Mouse (Mus musculus) embryonic facial prominence, embryonic 14.5 days (tissue): ENCODE measurements around the gene Prkch. TPM values are rescaled to one million over a fixed set of nuclear protein-coding genes. Genes with fewer than 3 reads are reported as not detected.

Source experiments
- ATAC-seq: fragments of 200-750 bp; cut with Nextera tagmentation; 2 replicates; pipeline ENCODE4 v1.8.0; 2017; ENCODE audit warnings: low read depth, moderate number of reproducible peaks, moderate TSS enrichment
- DNase-seq: peaks from one replicate; pipeline ENCODE4 v3.0.0-alpha.2; 2015; ENCODE audit warnings: low spot score
- H3K27ac ChIP-seq: fragments of 300-500 bp; sonication (generic); replicated peaks from 2 replicates; pipeline ENCODE4 v1.5.1; 2014; ENCODE audit warnings: low read depth, mild to moderate bottlenecking, low read length, moderate library complexity
- H3K27me3 ChIP-seq: fragments of 300-500 bp; sonication (generic); replicated peaks from 2 replicates; pipeline ENCODE4 v1.6.1; 2014; ENCODE audit warnings: low read length; ENCODE audit not compliant: control insufficient read depth, insufficient read depth
- H3K36me3 ChIP-seq: fragments of 300-500 bp; sonication (generic); 2 replicates; pipeline ENCODE4 v1.6.1; 2014; ENCODE audit warnings: low read length, mixed read lengths; ENCODE audit not compliant: control insufficient read depth, insufficient read depth
- H3K4me1 ChIP-seq: fragments of 300-500 bp; sonication (generic); 2 replicates; pipeline ENCODE4 v1.6.1; 2014; ENCODE audit warnings: antibody characterized with exemption, low read length; ENCODE audit not compliant: control insufficient read depth, insufficient read depth
- H3K4me2 ChIP-seq: fragments of 300-500 bp; sonication (generic); 2 replicates; pipeline ENCODE4 v1.6.1; 2014; ENCODE audit warnings: low read depth, mild to moderate bottlenecking, low read length, moderate library complexity, mixed read lengths
- H3K4me3 ChIP-seq: fragments of 300-500 bp; sonication (generic); 2 replicates; pipeline ENCODE4 v1.5.1; 2014; ENCODE audit warnings: low read depth, mild to moderate bottlenecking, low read length
- H3K9ac ChIP-seq: fragments of 300-500 bp; sonication (generic); 2 replicates; pipeline ENCODE4 v1.6.1; 2014; ENCODE audit warnings: low read depth, mild to moderate bottlenecking, low read length, moderate library complexity, mixed read lengths
- H3K9me3 ChIP-seq: fragments of 300-500 bp; sonication (generic); 2 replicates; pipeline ENCODE4 v1.6.1; 2016; ENCODE audit warnings: low read length; ENCODE audit not compliant: control insufficient read depth
- WGBS: fragments of 180-500 bp; shearing (Covaris S2); extraction: QIAGEN DNeasy Blood & Tissue Kit; methylation state at CpG from one replicate; pipeline ENCODE4 v1.1.7; 2014; 5-methylcytosine and 5-hydroxymethylcytosine counted together
- polyA plus RNA-seq: library from polyadenylated mRNA; unstranded; fragments of >200 nt; fragmentation: Nextera tagmentation; extraction: Ambion mirVana; gene quantifications from 2 replicates; pipeline ENCODE4 v1.2.1, GENCODE M21; 2014

The Prkch gene
- polyA plus RNA-seq, 1 experiment from 2014 or later: 13.6 TPM

DNA sequence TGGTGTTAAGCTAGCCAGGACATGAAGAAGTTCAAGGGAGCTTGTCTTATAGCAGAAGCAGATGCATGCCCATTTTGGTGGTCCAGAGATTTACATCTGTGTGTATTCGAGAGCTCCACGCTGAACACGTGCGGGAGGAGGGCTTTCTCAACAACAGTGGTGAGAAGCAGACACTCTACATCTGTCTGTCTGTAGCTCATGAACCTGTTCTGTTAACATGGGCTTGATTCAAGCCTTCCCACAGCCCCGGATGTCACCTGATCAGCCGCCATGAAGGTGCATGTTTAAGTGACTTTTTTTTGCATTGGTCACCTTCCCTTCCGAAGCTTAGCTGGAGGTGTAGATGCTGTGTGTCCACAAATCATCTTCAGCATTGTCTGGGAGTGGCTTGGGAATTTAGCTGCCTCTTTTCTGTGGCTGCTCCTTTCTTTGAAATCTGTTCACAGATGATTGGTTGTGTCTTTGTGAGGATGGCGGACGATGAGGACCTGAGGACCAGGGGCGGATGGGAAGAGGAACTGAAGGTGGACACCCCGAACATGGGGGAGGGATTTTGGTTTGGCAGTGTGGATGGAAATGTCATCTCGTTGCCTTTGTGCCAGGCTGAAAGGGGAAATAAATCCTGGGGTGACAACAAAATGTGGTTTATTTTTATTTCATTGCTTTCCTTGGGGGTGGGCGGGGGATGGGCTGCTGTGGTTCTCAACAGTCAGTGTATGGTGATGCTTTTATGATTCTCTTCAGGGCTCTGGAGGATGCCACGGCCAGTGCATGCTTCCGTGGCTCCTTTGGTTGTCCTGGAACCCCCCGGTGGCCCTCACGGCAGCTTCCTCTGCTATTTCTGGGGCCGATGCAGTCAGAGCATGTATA lies 25.3 kb downstream of the Prkch start:
- Histone ChIP-seq H3K4me3 (no peak overlapping the region), H3K36me3 (no peaks in the 10 kb centered on the region), H3K4me1 (peaks cover 4% of the 10 kb centered on the region; the same call in 1 of the 2 replicates), H3K27me3 (no peaks in the 10 kb centered on the region), H3K9ac (no peak overlapping the region), H3K9me3 (no peaks in the 10 kb centered on the region), H3K4me2 (no peak overlapping the region), H3K27ac (no peak overlapping the region)
- DNase-seq (no peak), ATAC-seq (no peak)
- WGBS: 82% methylated on average over 18 of the region's 18 CpGs

GRCm38 (mm10) chr12:73610831-73611370 lies 26.3 kb downstream of the Prkch start:
- Histone ChIP-seq H3K9me3 (no peaks in the 10 kb centered on the region), H3K4me2 (no peak overlapping the region), H3K4me1 (peaks cover 4% of the 10 kb centered on the region; the same call in 1 of the 2 replicates), H3K4me3 (no peak overlapping the region), H3K9ac (no peak overlapping the region), H3K36me3 (no peaks in the 10 kb centered on the region), H3K27ac (no peak overlapping the region), H3K27me3 (no peaks in the 10 kb centered on the region)
- 76% methylated on average over 8 of the region's 8 CpGs for WGBS
- no peak for DNase-seq
- no peak for ATAC-seq

GRCm38 (mm10) chr12:73611741-73612140 lies 27.1 kb downstream of the Prkch start:
- Histone ChIP-seq H3K9ac (no peak overlapping the region), H3K4me1 (peaks cover 4% of the 10 kb centered on the region; the same call in 1 of the 2 replicates), H3K36me3 (no peaks in the 10 kb centered on the region), H3K4me2 (no peak overlapping the region), H3K27me3 (no peaks in the 10 kb centered on the region), H3K27ac (no peak overlapping the region), H3K9me3 (no peaks in the 10 kb centered on the region), H3K4me3 (no peak overlapping the region)
- ATAC-seq (no peak), DNase-seq (no peak)
- WGBS: 63% methylated on average over 3 of the region's 3 CpGs

- no peak overlapping the region for H3K9ac ChIP-seq
- H3K27ac ChIP-seq: no peak overlapping the region
- no peaks in the 10 kb centered on the region for H3K27me3 ChIP-seq
- 69% methylated on average over 6 of the region's 6 CpGs for WGBS
- H3K36me3 ChIP-seq: no peaks in the 10 kb centered on the region
- H3K4me2 ChIP-seq: no peak overlapping the region
- no peak for DNase-seq
- H3K9me3 ChIP-seq: no peaks in the 10 kb centered on the region
- no peak overlapping the region for H3K4me3 ChIP-seq
- ATAC-seq: no peak
- no peaks in the 10 kb centered on the region for H3K4me1 ChIP-seq
These were observed 28.6 kb downstream of the Prkch start for GRCm38 (mm10) chr12:73613183-73613582.

DNA sequence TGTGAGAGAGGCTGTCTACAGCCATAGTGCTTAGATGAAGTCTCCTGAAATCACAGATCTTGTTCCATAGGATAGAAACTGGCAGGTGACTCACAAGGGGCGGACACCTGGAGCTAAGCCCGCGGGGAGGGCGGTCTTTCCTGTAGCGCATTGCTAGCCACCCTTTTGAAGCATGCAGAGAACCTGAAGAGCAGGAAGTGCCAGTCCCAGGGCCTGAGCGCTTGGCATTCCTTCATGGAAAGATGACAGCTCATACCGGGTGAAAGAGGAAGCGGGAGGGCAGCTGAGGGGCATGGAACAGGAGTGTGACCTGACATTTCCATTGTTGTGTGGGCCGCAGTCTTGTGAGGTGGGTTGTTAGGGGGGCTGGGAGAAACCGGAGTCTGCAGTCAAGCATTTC lies 33.1 kb downstream of the Prkch start:
- H3K9ac ChIP-seq: no peak overlapping the region
- H3K4me3 ChIP-seq: no peak overlapping the region
- no peak overlapping the region for H3K4me2 ChIP-seq
- 37% methylated on average over 10 of the region's 10 CpGs for WGBS
- no peaks in the 10 kb centered on the region for H3K27me3 ChIP-seq
- H3K27ac ChIP-seq: no peak overlapping the region
- ATAC-seq: peak; percentile 91
- no peaks in the 10 kb centered on the region for H3K9me3 ChIP-seq
- no peaks in the 10 kb centered on the region for H3K36me3 ChIP-seq
- peak; percentile 89 for DNase-seq
- H3K4me1 ChIP-seq: no peaks in the 10 kb centered on the region; the same call in 1 of the 2 replicates

- Histone ChIP-seq H3K9me3 (no peaks in the 10 kb centered on the region), H3K27me3 (no peaks in the 10 kb centered on the region), H3K4me1 (0 out of 2 replicates have a peak, but pooled peaks cover 1% of the 10 kb centered on the region), H3K27ac (no peak overlapping the region), H3K4me2 (no peak overlapping the region), H3K9ac (no peak overlapping the region), H3K4me3 (no peak overlapping the region), H3K36me3 (no peaks in the 10 kb centered on the region)
- no peak for DNase-seq
- WGBS: 88% methylated on average over 6 of the region's 6 CpGs
- ATAC-seq: no peak
These were observed 40.9 kb downstream of the Prkch start for GRCm38 (mm10) chr12:73625277-73626032.

GRCm38 (mm10) chr12:73627902-73628301 lies 43.3 kb downstream of the Prkch start:
- Histone ChIP-seq H3K27ac (no peak overlapping the region), H3K36me3 (no peaks in the 10 kb centered on the region), H3K4me3 (no peak overlapping the region), H3K9ac (no peak overlapping the region), H3K4me1 (peaks cover 16% of the 10 kb centered on the region), H3K9me3 (no peaks in the 10 kb centered on the region), H3K4me2 (no peak overlapping the region), H3K27me3 (no peaks in the 10 kb centered on the region)
- 90% methylated on average over 14 of the region's 14 CpGs for WGBS
- DNase-seq (no peak), ATAC-seq (no peak)

DNA sequence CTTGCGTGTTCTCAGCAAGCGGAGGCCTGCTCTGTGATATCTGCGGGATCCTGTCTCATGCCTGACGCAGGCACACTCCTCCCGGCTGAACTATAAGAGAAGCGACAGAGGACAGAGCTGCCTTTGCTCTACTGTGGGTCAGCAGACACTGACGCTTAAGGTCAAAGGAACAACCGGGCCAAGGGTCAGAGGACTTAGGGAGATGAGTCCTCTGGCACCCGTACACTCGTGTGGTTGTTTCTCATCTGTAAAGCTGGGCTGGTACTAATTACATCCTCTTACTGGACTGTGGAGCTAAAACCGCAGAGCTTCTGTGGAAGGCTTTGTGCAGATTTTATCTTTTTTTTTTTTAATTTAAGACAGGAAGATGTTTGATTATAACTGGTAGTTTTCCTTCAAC lies 46.0 kb downstream of the Prkch start:
- Histone ChIP-seq H3K4me1 (peaks cover 19% of the 10 kb centered on the region), H3K36me3 (no peaks in the 10 kb centered on the region), H3K27ac (no peak overlapping the region), H3K4me3 (no peak overlapping the region), H3K9ac (no peak overlapping the region), H3K27me3 (no peaks in the 10 kb centered on the region), H3K4me2 (no peak overlapping the region), H3K9me3 (no peaks in the 10 kb centered on the region)
- DNase-seq: no peak
- WGBS: 39% methylated on average over 11 of the region's 11 CpGs
- ATAC-seq: no peak
